Mouse (Mus musculus): ENCODE measurements around the gene Mdp1.

GRCm38 (mm10) chr14:55629312-55629711 lies 31.0 kb downstream of the Mdp1 start:
- TF ChIP-seq CTCF (IDR thresholded peaks at IDR 0.05) = peak; percentile 86
- no peak for TF ChIP-seq EP300 (IDR thresholded peaks at IDR 0.05)
